Mouse (Mus musculus) urinary bladder, postnatal 36 days (tissue): Measurements from ENCODE around the gene Zcchc14.
"Not testable (repeated sequence)": the region's sequence is repeated elsewhere in the genome, so short reads cannot be mapped to it uniquely, and the experiment has no call there.

Experiments
- DNase-seq, 2 experiments: peaks; one replicate each; pipeline ENCODE4 v3.0.0; 2022; ENCODE audit warnings: low spot score in 2 of 2, mixed read lengths in 1 of 2

The Zcchc14 gene

GRCm38 (mm10) chr8:121652774-121653323 lies at the start of gene Zcchc14:
TSS of gene Zcchc14 (minus strand) at chr8:121652901.
- peak; percentile 95 to 97 for DNase-seq

- DNase-seq, result no peak
These were observed 47.2 kb upstream of the Zcchc14 start for GRCm38 (mm10) chr8:121699936-121700335.

- no peak for DNase-seq
These were observed 46.0 kb upstream of the Zcchc14 start for GRCm38 (mm10) chr8:121698615-121699101.

- no peak for DNase-seq
These were observed 45.3 kb upstream of the Zcchc14 start for GRCm38 (mm10) chr8:121697735-121698614.

DNA sequence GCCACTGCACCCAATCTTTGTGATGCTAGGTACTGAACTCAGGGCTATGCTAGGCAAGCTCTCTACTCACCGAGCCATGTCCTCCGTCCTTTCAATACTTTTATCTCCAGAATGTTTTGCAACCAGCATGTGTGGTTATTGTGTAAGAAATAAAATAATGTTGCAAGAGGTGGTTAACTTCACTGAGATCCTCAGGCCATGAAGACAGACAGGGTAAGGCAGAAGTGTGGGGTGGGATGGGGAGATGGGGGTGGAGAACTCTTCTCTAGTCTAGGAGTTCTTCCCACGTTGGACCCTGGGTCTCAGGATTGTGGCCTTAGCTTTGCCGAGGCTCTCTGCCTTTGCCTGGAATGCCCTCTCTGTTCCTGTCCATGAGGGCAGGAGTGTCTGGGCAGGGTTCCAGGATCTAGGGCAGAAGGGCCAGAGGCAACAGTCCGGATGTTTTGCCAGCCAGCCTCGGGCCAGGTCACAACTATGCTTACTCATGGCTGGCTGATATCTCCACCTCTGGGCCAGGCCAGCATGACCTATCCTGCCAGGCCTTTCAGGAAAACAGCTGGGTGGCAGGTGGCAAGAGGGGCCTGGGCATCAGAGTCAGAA lies 43.0 kb upstream of the Zcchc14 start:
- DNase-seq, result peak in 1 of 2 experiments; percentile 67

DNA sequence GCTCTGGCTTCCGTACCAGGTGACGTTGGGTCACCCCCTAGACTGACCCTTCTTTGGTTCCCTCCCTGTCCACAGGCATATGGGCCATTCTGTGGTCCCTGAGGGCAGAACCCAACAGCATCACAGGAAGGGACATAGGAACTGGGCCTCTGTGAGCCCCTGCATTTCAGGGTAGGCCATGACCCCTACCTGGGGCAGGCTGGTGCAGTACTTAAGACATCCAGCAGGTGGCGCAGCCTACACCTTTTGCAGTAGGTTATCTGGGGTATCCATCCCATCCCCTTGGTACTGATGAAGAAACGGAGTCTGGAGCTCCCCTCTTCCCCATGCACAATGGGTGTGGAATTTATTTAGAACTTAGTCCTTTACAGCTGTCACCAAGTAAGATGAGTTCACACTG lies 41.8 kb upstream of the Zcchc14 start:
- DNase-seq, result peak; percentile 12 to 20

GRCm38 (mm10) chr8:121688496-121688895 lies 35.8 kb upstream of the Zcchc14 start:
- DNase-seq, result no peak

- DNase-seq, result no peak
These were observed 34.9 kb upstream of the Zcchc14 start for GRCm38 (mm10) chr8:121687455-121688161.

DNA sequence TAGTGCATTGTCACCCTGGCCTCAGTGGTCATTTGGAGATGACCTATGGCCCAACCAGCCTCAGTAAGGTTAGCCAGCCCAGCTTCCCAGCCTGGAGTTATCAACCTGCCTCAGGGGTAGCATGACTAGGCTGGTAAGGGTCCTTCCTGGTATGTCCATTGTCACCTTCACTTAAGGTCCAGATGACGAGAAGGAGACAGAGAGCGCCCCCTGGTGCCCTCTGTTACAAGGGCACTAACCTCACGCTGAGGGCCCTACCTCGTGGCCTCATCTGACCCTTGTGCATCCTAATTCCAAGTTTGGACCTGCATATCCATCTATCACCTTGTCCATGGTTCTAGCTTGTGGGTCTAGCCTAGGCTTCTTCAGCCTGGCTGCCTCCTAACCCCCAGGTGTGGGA lies 32.7 kb upstream of the Zcchc14 start:
- peak; percentile 52 to 63 for DNase-seq

DNA sequence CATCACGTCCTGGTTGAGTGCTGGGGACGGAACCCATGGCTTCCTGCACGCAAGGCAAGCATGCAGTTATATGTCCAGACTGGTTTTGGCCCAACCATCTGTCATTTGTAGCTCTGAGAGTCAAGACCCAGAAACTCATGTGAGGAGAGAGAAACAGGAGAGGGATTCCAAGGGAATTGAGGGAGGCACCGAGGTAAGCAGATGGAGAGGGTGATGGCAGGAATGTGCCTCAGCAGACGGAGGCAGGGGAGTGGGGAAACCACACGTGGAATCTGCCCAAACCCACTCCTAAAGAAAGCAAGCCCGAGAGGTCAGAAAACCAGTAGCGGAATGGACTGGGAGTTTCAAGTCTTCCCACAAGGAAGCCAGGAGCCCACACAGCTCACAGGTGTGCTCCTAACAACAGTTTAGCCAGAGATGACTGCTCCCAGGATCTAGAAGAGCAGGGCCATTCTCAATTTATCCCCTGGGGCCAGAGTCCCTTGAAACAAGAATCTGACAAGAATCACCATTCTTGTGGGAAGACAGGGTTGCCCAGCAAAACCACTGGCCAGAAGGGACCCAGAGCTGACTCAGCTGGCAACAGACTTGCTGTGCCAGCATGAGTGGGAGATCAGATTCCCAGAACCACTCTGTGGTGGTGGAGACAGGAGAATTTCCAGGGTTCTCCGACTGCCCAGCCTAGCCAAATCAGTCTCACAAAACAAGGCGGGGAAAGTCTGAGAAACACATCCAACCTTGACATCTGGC lies 30.6 kb upstream of the Zcchc14 start:
- DNase-seq, result no peak

DNA sequence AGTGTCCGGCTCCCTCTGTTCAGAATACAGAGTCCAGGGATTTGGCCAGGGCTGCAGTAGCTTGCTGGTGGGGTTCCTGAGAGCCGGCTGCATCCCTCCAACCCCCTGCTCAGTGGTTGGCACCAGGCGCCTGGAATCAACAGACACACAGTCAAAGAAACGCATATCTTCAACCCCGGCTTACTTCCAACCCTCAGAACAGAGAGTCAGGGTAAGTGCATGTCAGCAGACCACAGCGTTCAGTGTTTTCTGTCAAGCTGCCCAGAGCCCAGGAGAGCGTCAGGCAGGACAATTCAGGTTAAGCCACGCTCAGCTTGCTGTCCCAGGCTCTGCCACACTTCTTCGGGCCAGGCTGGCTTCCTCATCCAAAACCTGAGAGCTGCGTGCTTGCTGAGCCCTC lies 28.8 kb upstream of the Zcchc14 start:
- DNase-seq, result no peak

DNA sequence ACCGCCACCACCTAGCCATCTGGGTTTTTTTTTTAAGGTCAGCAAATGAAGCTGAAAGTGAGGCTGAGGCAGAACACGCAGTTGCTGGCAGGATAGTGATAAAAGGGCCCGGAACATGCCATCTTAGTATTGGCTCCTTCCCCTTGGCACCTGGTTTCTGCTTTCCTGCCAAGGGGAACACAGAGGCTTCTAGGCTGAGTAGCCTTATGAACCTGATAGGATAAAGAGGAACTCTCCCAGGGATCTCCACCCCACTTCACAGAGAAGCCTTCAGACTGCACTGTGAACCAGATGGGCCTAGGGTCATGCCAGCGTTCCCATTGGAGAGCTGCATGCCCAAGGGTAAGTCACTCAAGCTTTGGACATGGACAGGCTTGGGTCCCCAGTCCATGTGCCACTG lies 28.2 kb upstream of the Zcchc14 start:
- DNase-seq, result no peak

DNA sequence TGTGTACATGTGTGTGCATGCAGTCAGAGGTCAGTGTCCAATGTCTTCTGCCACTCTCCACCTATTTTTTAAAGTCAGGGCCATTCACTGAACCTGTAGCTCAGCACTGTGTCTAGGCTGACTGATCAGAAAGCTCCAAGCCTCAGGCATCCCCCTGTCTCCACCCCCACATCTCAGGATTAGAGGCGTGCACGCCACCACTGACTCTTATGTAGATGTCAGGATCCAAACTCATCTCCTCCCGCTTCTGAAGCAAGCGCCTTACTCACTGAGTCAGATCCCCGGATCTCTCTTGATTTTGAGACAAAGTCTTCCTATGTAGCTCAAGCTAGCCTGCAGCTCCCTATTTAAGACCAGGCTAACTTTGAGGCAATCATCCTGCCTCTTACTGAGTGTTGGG lies 26.0 kb upstream of the Zcchc14 start:
- no peak for DNase-seq

DNA sequence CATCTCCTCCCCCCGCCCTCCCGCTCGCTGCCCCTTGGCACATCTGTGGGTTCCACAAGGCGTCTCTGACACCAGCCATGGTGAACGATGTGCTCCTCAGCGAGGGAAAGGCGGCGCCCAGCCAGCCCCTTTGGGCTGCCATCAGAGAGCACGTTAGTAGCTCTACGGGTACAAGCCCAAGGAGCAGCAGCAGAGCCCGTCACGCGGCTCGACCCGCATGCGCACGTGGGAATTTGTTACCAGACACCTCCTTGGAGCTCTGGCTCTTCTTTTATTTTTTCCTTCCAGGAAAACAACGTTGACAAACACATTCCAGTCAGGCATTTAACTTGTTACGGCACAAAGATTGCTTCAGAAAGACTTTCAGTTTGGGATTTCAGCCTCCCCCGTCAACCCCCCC lies 23.0 kb upstream of the Zcchc14 start:
- peak in 1 of 2 experiments; percentile 74 for DNase-seq

DNA sequence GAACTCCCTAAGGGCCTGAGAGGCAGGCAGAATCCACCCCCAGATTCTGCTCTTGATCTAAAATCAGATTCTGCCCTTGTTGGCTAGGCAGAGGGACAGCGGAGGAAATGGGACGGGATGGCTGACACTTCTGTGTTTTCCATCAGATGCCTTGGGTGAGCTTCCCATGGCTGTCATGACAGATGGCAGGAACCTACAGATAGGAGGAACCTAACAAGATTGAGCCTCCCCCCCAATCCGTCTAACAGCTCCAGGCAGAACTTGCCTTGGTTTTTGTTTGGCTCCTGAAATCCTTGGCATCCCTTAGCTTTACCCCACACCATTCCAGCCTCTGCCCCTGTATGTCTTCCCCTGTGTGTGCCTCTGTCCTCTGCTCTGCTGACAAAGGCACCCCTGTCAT lies 22.5 kb upstream of the Zcchc14 start:
- DNase-seq, result no peak

DNA sequence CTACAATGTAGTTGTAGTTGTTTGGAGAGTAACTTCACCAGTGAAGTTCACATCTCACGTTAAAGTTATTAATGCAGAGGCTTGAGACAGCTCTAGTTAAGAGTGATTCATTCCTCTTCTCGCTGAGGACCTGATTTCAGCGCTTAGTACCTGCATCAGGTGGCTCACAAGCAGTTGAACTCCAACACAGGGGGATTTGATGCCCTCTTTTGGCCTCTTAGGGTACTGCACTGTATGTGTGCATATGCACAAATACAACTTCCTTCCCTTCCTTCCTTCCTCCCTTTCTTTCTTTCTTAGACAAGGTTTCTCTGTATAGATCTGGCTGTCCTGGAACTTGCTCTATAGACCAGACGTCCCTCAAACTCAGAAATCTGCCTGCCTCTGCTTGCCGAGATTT lies 21.8 kb upstream of the Zcchc14 start:
- DNase-seq, result no peak

- no peak for DNase-seq
These were observed 21.2 kb upstream of the Zcchc14 start for GRCm38 (mm10) chr8:121673917-121674316.

GRCm38 (mm10) chr8:121673153-121673552 lies 20.5 kb upstream of the Zcchc14 start:
- DNase-seq, result no peak

DNA sequence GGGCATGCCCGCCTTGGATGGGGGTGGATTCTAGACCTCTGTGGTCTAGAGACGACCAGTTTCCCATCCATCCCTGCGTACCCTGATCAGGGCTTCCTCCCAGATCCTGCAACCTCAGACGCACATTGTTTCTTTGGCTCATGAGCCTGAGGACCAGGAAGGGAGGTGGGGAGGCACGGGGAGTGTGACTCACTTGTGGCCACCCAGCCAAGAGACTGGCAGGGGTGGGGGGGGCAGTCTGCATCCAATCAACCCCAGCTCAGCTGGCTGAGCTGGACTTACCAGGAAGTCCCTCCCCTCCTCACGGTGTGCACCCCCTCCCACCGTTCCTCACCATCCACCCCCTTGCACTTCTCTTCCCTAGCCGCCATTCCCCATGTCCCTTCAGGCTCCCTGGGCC lies 16.5 kb upstream of the Zcchc14 start:
- DNase-seq, result peak in 1 of 2 experiments; percentile 34

DNA sequence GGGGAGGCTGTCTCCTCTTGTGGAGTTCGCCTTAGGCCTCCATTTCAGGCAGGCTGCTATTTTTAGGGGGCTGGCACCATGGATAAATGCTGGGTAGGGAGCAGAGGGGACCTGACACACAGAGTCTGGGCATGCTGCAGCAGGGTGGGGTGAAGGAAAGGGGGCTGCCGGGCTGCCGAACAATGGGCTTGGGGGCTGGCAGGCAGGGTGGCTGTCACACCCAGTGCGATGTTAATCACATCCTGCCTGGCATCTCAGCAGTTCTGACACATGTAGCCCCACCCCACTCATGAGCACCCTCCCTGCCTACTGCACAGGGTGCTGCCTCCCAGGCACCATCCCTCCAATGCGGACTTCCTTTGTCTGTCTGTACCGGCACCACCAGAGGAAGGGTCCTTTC lies 15.9 kb upstream of the Zcchc14 start:
- no peak for DNase-seq

GRCm38 (mm10) chr8:121667936-121668500 lies 15.3 kb upstream of the Zcchc14 start:
- DNase-seq, result not testable (repeated sequence)
